Comparison of ENCODE assay signal across 8 mouse cellular contexts in genomic region chr2:128123921-128124683, GRCm38 (mm10). TPM values are rescaled to one million over a fixed set of nuclear protein-coding genes. Genes with fewer than 3 reads are reported as not detected.
A peak's percentile ranks its signal among the peaks of the same experiment; 100 is the strongest.
DNase-seq lines count a peak whose midpoint lies in the region; ATAC-seq lines count a peak whose summit lies in the region.

No protein-coding gene starts in this region.

- intact Hi-C loops in left cerebral cortex, postnatal 25 days (cut with DNase I) = loop anchor here (2.0 to 5.0 kb wide), 4 partner anchors 43 to 448 kb away; no protein-coding TSS in a partner anchor
- intact Hi-C loops in left cerebral cortex, postnatal 14 days (cut with DNase I) = loop anchor here (2.0 kb wide), 1 partner anchor 235 kb away; no protein-coding TSS in a partner anchor

- no peak overlapping the region for H3K27ac ChIP-seq in brown adipose tissue, adult 24 weeks (replicated peaks; ENCODE audit: low read depth, low read length)
- no peak overlapping the region for H3K27ac ChIP-seq in hindbrain, embryonic 11.5 days (ENCODE audit: low read depth, low read length)
- H3K27ac ChIP-seq in liver, embryonic 13.5 days = no peak overlapping the region
- H3K27ac ChIP-seq in neural tube, embryonic 13.5 days (replicated peaks) = no peak overlapping the region

- no peaks in the 10 kb centered on the region for H3K36me3 ChIP-seq in hindbrain, embryonic 11.5 days (ENCODE audit: control insufficient read depth, insufficient read depth, low read length)
- peaks cover 5% of the 10 kb centered on the region; the same call in 1 of the 2 replicates for H3K36me3 ChIP-seq in liver, embryonic 13.5 days
- no peaks in the 10 kb centered on the region for H3K36me3 ChIP-seq in neural tube, embryonic 13.5 days

- peak; percentile 18 to 27 for DNase-seq in left cerebral cortex, postnatal 25 days (ENCODE audit: low spot score in 2 of 2)
- DNase-seq in left cerebral cortex, postnatal 14 days (ENCODE audit: low spot score in 2 of 2) = no peak
- peak; percentile 54 for DNase-seq in hindbrain, embryonic 11.5 days (ENCODE audit: low spot score)
- DNase-seq in liver, embryonic 13.5 days = no peak
- no peak for DNase-seq in gastrocnemius, postnatal 10 days

- no peak for ATAC-seq in hindbrain, embryonic 11.5 days (ENCODE audit: low FRiP score)
- no peak for ATAC-seq in liver, embryonic 13.5 days (ENCODE audit: low read depth)
- ATAC-seq in neural tube, embryonic 13.5 days (ENCODE audit: low read depth) = no peak
- ATAC-seq in monocyte, adult 5-6 weeks (replicated peaks; ENCODE audit: insufficient number of reproducible peaks, low FRiP score, low TSS enrichment, poor library complexity, severe bottlenecking) = no peak

- H3K4me1 ChIP-seq in brown adipose tissue, adult 24 weeks (ENCODE audit: control insufficient read depth, insufficient read depth, insufficient read length, low read length) = peaks cover 10% of the 10 kb centered on the region; the same call in 1 of the 2 replicates
- peaks cover 19% of the 10 kb centered on the region for H3K4me1 ChIP-seq in hindbrain, embryonic 11.5 days (replicated peaks; ENCODE audit: control insufficient read depth, insufficient read depth, low read length)
- H3K4me1 ChIP-seq in liver, embryonic 13.5 days (replicated peaks) = peaks cover 58% of the 10 kb centered on the region
- H3K4me1 ChIP-seq in neural tube, embryonic 13.5 days (replicated peaks) = peaks cover 49% of the 10 kb centered on the region

- H3K9me3 ChIP-seq in hindbrain, embryonic 11.5 days (ENCODE audit: control insufficient read depth, low read length) = no peaks in the 10 kb centered on the region
- H3K9me3 ChIP-seq in liver, embryonic 13.5 days (replicated peaks) = no peaks in the 10 kb centered on the region
- H3K9me3 ChIP-seq in neural tube, embryonic 13.5 days = no peaks in the 10 kb centered on the region

- H3K27me3 ChIP-seq in hindbrain, embryonic 11.5 days (ENCODE audit: control insufficient read depth, insufficient read depth, low read length) = peaks cover 29% of the 10 kb centered on the region
- peaks cover 66% of the 10 kb centered on the region for H3K27me3 ChIP-seq in liver, embryonic 13.5 days
- H3K27me3 ChIP-seq in neural tube, embryonic 13.5 days = peaks cover 42% of the 10 kb centered on the region

- H3K4me3 ChIP-seq in brown adipose tissue, adult 24 weeks (ENCODE audit: insufficient read depth, low read depth, low read length) = peak overlapping the region; percentile 24; the same call in 1 of the 2 replicates
- H3K4me3 ChIP-seq in hindbrain, embryonic 11.5 days (ENCODE audit: low read depth, low read length) = peak overlapping the region; percentile 74
- peak overlapping the region; percentile 81 for H3K4me3 ChIP-seq in liver, embryonic 13.5 days (replicated peaks)
- peak overlapping the region; percentile 64 for H3K4me3 ChIP-seq in neural tube, embryonic 13.5 days

- H3K9ac ChIP-seq in hindbrain, embryonic 11.5 days (ENCODE audit: low read depth, low read length) = no peak overlapping the region
- no peak overlapping the region for H3K9ac ChIP-seq in liver, embryonic 13.5 days
- H3K9ac ChIP-seq in neural tube, embryonic 13.5 days = 0 out of 2 replicates have a peak overlapping the region, but pooled peaks have one; percentile 44

- WGBS in hindbrain, embryonic 11.5 days = under 1% methylated on average over 23 of the region's 23 CpGs
- WGBS in liver, embryonic 13.5 days (ENCODE audit: insufficient replicate concordance) = 4% methylated on average over 23 of the region's 23 CpGs
- 4% methylated on average over 23 of the region's 23 CpGs for WGBS in neural tube, embryonic 13.5 days

- H3K4me2 ChIP-seq in hindbrain, embryonic 11.5 days (replicated peaks; ENCODE audit: low read depth, low read length) = peak overlapping the region; percentile 100
- peak overlapping the region; percentile 99 for H3K4me2 ChIP-seq in liver, embryonic 13.5 days
- peak overlapping the region; percentile 85 for H3K4me2 ChIP-seq in neural tube, embryonic 13.5 days

RNA-seq across cellular contexts. Expression of gene Bcl2l11, which starts 1.7 kb away (rescaled TPM):
- 1 to 10 TPM; 6.3 to 9.4 TPM for total RNA-seq in left cerebral cortex, postnatal 25 days (2021)
- total RNA-seq in left cerebral cortex, postnatal 14 days (2021) = 10 to 100 TPM in 1 of 2 experiments, 1 to 10 TPM in 1; 9.3 to 10.5 TPM
- polyA plus RNA-seq in brown adipose tissue, adult 24 weeks (2012; ENCODE audit: insufficient read depth, insufficient read length, missing spikeins) = 1.1 and 2.9 TPM in 2 replicates
- 15.7 and 17.2 TPM in 2 replicates for polyA plus RNA-seq in hindbrain, embryonic 11.5 days (2014; fragmentation: Nextera tagmentation; extraction: Ambion mirVana)
- 5.1 and 6.8 TPM in 2 replicates for polyA plus RNA-seq in liver, embryonic 13.5 days (2015; fragmentation: Nextera tagmentation; extraction: Ambion mirVana)
- polyA plus RNA-seq in neural tube, embryonic 13.5 days (2015; fragmentation: Nextera tagmentation; extraction: Ambion mirVana) = 14.6 and 14.8 TPM in 2 replicates
- 90.2 to 120 TPM (median 105 TPM) in 3 replicates for total RNA-seq in monocyte, adult 5-6 weeks (2017)
- 10 to 100 TPM; 11.5 to 16.7 TPM for total RNA-seq in gastrocnemius, postnatal 10 days (2021)

Comparison
In these comparisons a context has a peak if more than half of its experiments do, and no peak if none do; other contexts are left out.
1. DNase-seq: peak in left cerebral cortex, postnatal 25 days (2 of 2) and hindbrain, embryonic 11.5 days (single experiment); none in left cerebral cortex, postnatal 14 days (0 of 2), liver, embryonic 13.5 days (single experiment) and gastrocnemius, postnatal 10 days (single experiment).
2. H3K4me3 ChIP-seq: peak in every context shown above with its lines; median percentile 81 in liver, embryonic 13.5 days; 74 in hindbrain, embryonic 11.5 days; 64 in neural tube, embryonic 13.5 days; 24 in brown adipose tissue, adult 24 weeks.
3. Peak in every context shown above with its lines, with median percentiles within 50 percentile points of each other: H3K4me2 ChIP-seq.